Mouse (Mus musculus): Measurements from ENCODE around the gene Phlda3. TPM values are rescaled to one million over a fixed set of nuclear protein-coding genes. Genes with fewer than 3 reads are reported as not detected.

Gene Phlda3
- 56.6 and 62.8 TPM in 2 replicates for polyA plus RNA-seq (2015; fragmentation: Nextera tagmentation; extraction: Ambion mirVana)

- H3K36me3 ChIP-seq: peaks cover 24% of the 10 kb centered on the region
- peak within 1 kb of the TSS; percentile 80 for H3K4me3 ChIP-seq
- peak within 1 kb of the TSS; percentile 90 for H3K27ac ChIP-seq
- ATAC-seq (ENCODE audit: low FRiP score, low read depth): peak; percentile 91
- peaks cover 61% of the 10 kb centered on the region for H3K4me1 ChIP-seq
- peak within 1 kb of the TSS; percentile 92 for H3K9ac ChIP-seq
- no peaks in the 10 kb centered on the region for H3K9me3 ChIP-seq
- under 1% methylated on average over 86 of the region's 90 CpGs for WGBS
- no peaks in the 10 kb centered on the region for H3K27me3 ChIP-seq
- peak within 1 kb of the TSS; percentile 87 for H3K4me2 ChIP-seq (replicated peaks)
Measured at GRCm38 (mm10) chr1:135765645-135766591, at the start of gene Phlda3. Gene Phlda3, plus strand, starts transcription at chr1:135766119.

GRCm38 (mm10) chr1:135719486-135719885, 46.4 kb upstream of the Phlda3 start:
- Histone ChIP-seq H3K36me3 (no peaks in the 10 kb centered on the region), H3K27me3 (no peaks in the 10 kb centered on the region), H3K4me2 (replicated peaks) (peak overlapping the region; percentile 27; the same call in 1 of the 2 replicates), H3K27ac (no peak overlapping the region), H3K9ac (no peak overlapping the region), H3K4me1 (no peaks in the 10 kb centered on the region), H3K9me3 (no peaks in the 10 kb centered on the region), H3K4me3 (no peak overlapping the region)
- no peak for ATAC-seq (ENCODE audit: low FRiP score, low read depth)
- 21% methylated on average over 9 of the region's 9 CpGs for WGBS

GRCm38 (mm10) chr1:135719983-135720382, 45.9 kb upstream of the Phlda3 start, which contains the start of gene Csrp1:
Gene Csrp1, plus strand, starts transcription at chr1:135720061.
- H3K9ac ChIP-seq: no peak within 1 kb of the TSS

GRCm38 (mm10) chr1:135723016-135723415, 42.9 kb upstream of the Phlda3 start:
- no peaks in the 10 kb centered on the region for H3K9me3 ChIP-seq
- no peak for ATAC-seq (ENCODE audit: low FRiP score, low read depth)
- no peaks in the 10 kb centered on the region for H3K36me3 ChIP-seq
- H3K4me1 ChIP-seq: peaks cover under 1% of the 10 kb centered on the region; the same call in 1 of the 2 replicates
- no peak overlapping the region for H3K27ac ChIP-seq
- H3K9ac ChIP-seq: no peak overlapping the region
- H3K27me3 ChIP-seq: no peaks in the 10 kb centered on the region
- H3K4me2 ChIP-seq (replicated peaks): no peak overlapping the region
- WGBS: 58% methylated on average over 1 of the region's 1 CpGs
- H3K4me3 ChIP-seq: no peak overlapping the region

More at GRCm38 (mm10) chr1:135719983-135720382, 45.9 kb upstream of the Phlda3 start, which contains the start of gene Csrp1:
- no peak within 1 kb of the TSS for H3K27ac ChIP-seq
- no peak for ATAC-seq (ENCODE audit: low FRiP score, low read depth)
- no peaks in the 10 kb centered on the region for H3K27me3 ChIP-seq
- no peaks in the 10 kb centered on the region for H3K4me1 ChIP-seq
- no peak within 1 kb of the TSS for H3K4me3 ChIP-seq
- H3K9me3 ChIP-seq: no peaks in the 10 kb centered on the region
- H3K36me3 ChIP-seq: no peaks in the 10 kb centered on the region
- 64% methylated on average over 6 of the region's 6 CpGs for WGBS
- peak within 1 kb of the TSS; percentile 27; the same call in 1 of the 2 replicates for H3K4me2 ChIP-seq (replicated peaks)

- H3K4me1 ChIP-seq: peaks cover 9% of the 10 kb centered on the region
- H3K4me3 ChIP-seq: no peak overlapping the region
- no peak overlapping the region for H3K4me2 ChIP-seq (replicated peaks)
- no peaks in the 10 kb centered on the region for H3K9me3 ChIP-seq
- H3K9ac ChIP-seq: no peak overlapping the region
- H3K36me3 ChIP-seq: no peaks in the 10 kb centered on the region
- no peak for ATAC-seq (ENCODE audit: low FRiP score, low read depth)
- WGBS: 66% methylated on average over 4 of the region's 4 CpGs
- no peak overlapping the region for H3K27ac ChIP-seq
- no peaks in the 10 kb centered on the region for H3K27me3 ChIP-seq
Measured at GRCm38 (mm10) chr1:135724134-135724533, 41.8 kb upstream of the Phlda3 start.

GRCm38 (mm10) chr1:135725324-135725723, 40.6 kb upstream of the Phlda3 start:
- H3K27ac ChIP-seq: no peak overlapping the region
- H3K4me2 ChIP-seq (replicated peaks): no peak overlapping the region
- no peak overlapping the region for H3K4me3 ChIP-seq
- H3K36me3 ChIP-seq: no peaks in the 10 kb centered on the region
- no peaks in the 10 kb centered on the region for H3K9me3 ChIP-seq
- no peak for ATAC-seq (ENCODE audit: low FRiP score, low read depth)
- no peak overlapping the region for H3K9ac ChIP-seq
- no peaks in the 10 kb centered on the region for H3K27me3 ChIP-seq
- 85% methylated on average over 6 of the region's 6 CpGs for WGBS
- H3K4me1 ChIP-seq: peaks cover 19% of the 10 kb centered on the region

GRCm38 (mm10) chr1:135725936-135726335, 40.0 kb upstream of the Phlda3 start:
- Histone ChIP-seq H3K27ac (no peak overlapping the region), H3K4me2 (replicated peaks) (no peak overlapping the region), H3K27me3 (no peaks in the 10 kb centered on the region), H3K9me3 (no peaks in the 10 kb centered on the region), H3K36me3 (no peaks in the 10 kb centered on the region), H3K4me1 (peaks cover 25% of the 10 kb centered on the region), H3K9ac (no peak overlapping the region), H3K4me3 (no peak overlapping the region)
- 68% methylated on average over 7 of the region's 7 CpGs for WGBS
- no peak for ATAC-seq (ENCODE audit: low FRiP score, low read depth)

- Histone ChIP-seq H3K36me3 (no peaks in the 10 kb centered on the region), H3K27ac (peak overlapping the region; percentile 70), H3K9ac (peak overlapping the region; percentile 81), H3K4me3 (peak overlapping the region; percentile 67), H3K9me3 (no peaks in the 10 kb centered on the region), H3K27me3 (no peaks in the 10 kb centered on the region), H3K4me1 (peaks cover 54% of the 10 kb centered on the region), H3K4me2 (replicated peaks) (peak overlapping the region; percentile 87)
- 1% methylated on average over 35 of the region's 35 CpGs for WGBS
- ATAC-seq (ENCODE audit: low FRiP score, low read depth): peak; percentile 72
Measured at GRCm38 (mm10) chr1:135728631-135729366, 37.1 kb upstream of the Phlda3 start.

- Histone ChIP-seq H3K36me3 (no peaks in the 10 kb centered on the region), H3K9me3 (no peaks in the 10 kb centered on the region), H3K27me3 (no peaks in the 10 kb centered on the region), H3K9ac (peak overlapping the region; percentile 81), H3K4me1 (peaks cover 59% of the 10 kb centered on the region), H3K4me2 (replicated peaks) (peak overlapping the region; percentile 87), H3K27ac (peak overlapping the region; percentile 70), H3K4me3 (peak overlapping the region; percentile 67)
- 0% methylated on average over 10 of the region's 11 CpGs for WGBS
- no peak for ATAC-seq (ENCODE audit: low FRiP score, low read depth)
Measured at GRCm38 (mm10) chr1:135729367-135729713, 36.6 kb upstream of the Phlda3 start.

GRCm38 (mm10) chr1:135729821-135730220, 36.1 kb upstream of the Phlda3 start:
- 15% methylated on average over 4 of the region's 4 CpGs for WGBS
- no peak for ATAC-seq (ENCODE audit: low FRiP score, low read depth)
- Histone ChIP-seq H3K36me3 (no peaks in the 10 kb centered on the region), H3K27ac (peak overlapping the region; percentile 70; the same call in 1 of the 2 replicates), H3K4me2 (replicated peaks) (peak overlapping the region; percentile 87), H3K9me3 (no peaks in the 10 kb centered on the region), H3K4me3 (peak overlapping the region; percentile 67), H3K4me1 (peaks cover 64% of the 10 kb centered on the region), H3K9ac (peak overlapping the region; percentile 81), H3K27me3 (no peaks in the 10 kb centered on the region)

GRCm38 (mm10) chr1:135730296-135730695, 35.6 kb upstream of the Phlda3 start:
- Histone ChIP-seq H3K4me2 (replicated peaks) (peak overlapping the region; percentile 87), H3K27ac (peak overlapping the region; percentile 94), H3K4me1 (peaks cover 68% of the 10 kb centered on the region), H3K36me3 (no peaks in the 10 kb centered on the region), H3K4me3 (peak overlapping the region; percentile 67), H3K27me3 (no peaks in the 10 kb centered on the region), H3K9me3 (no peaks in the 10 kb centered on the region), H3K9ac (peak overlapping the region; percentile 50)
- ATAC-seq (ENCODE audit: low FRiP score, low read depth): no peak
- 46% methylated on average over 3 of the region's 3 CpGs for WGBS

- Histone ChIP-seq H3K27ac (peak overlapping the region; percentile 94), H3K4me1 (peaks cover 77% of the 10 kb centered on the region), H3K9ac (peak overlapping the region; percentile 25; the same call in 1 of the 2 replicates), H3K4me3 (peak overlapping the region; percentile 7; the same call in 1 of the 2 replicates), H3K36me3 (no peaks in the 10 kb centered on the region), H3K9me3 (no peaks in the 10 kb centered on the region), H3K27me3 (no peaks in the 10 kb centered on the region), H3K4me2 (replicated peaks) (peak overlapping the region; percentile 87)
- 56% methylated on average over 7 of the region's 7 CpGs for WGBS
- ATAC-seq (ENCODE audit: low FRiP score, low read depth): no peak; the same call in 1 of the 2 replicates
Measured at GRCm38 (mm10) chr1:135731393-135731792, 34.5 kb upstream of the Phlda3 start.
